Mouse (Mus musculus) splenic B cell, adult 2 months (primary cell): ENCODE results near the gene Trp53tg5.
A peak's percentile ranks its signal among the peaks of the same experiment; 100 is the strongest.

Experiments
- DNase-seq: peaks from one replicate; pipeline ENCODE4 v3.0.0-alpha.2; 2011; ENCODE audit warnings: low read depth, low spot score
- H3K27me3 ChIP-seq: 2 replicates; pipeline ENCODE4 v1.6.1; 2012; ENCODE audit warnings: mild to moderate bottlenecking, low read length, moderate library complexity, mixed read lengths; ENCODE audit not compliant: control insufficient read depth, poor library complexity, insufficient read depth, severe bottlenecking
- H3K36me3 ChIP-seq: 2 replicates; pipeline ENCODE4 v1.6.1; 2012; ENCODE audit warnings: mild to moderate bottlenecking, low read length, moderate library complexity, mixed read lengths; ENCODE audit not compliant: control insufficient read depth, poor library complexity, insufficient read depth, severe bottlenecking

The Trp53tg5 gene

GRCm38 (mm10) chr2:164448140-164448539, 25.4 kb downstream of the Trp53tg5 start:
- DNase-seq: no peak
- Histone ChIP-seq H3K27me3 (no peaks in the 10 kb centered on the region), H3K36me3 (no peaks in the 10 kb centered on the region)

GRCm38 (mm10) chr2:164446086-164446469, 27.4 kb downstream of the Trp53tg5 start:
- no peaks in the 10 kb centered on the region for H3K27me3 ChIP-seq
- no peaks in the 10 kb centered on the region for H3K36me3 ChIP-seq
- no peak for DNase-seq

- no peak for DNase-seq
- Histone ChIP-seq H3K36me3 (no peaks in the 10 kb centered on the region), H3K27me3 (no peaks in the 10 kb centered on the region)
Observed at GRCm38 (mm10) chr2:164445399-164446085, 28.0 kb downstream of the Trp53tg5 start.

- DNase-seq: no peak
- H3K36me3 ChIP-seq: no peaks in the 10 kb centered on the region
- H3K27me3 ChIP-seq: no peaks in the 10 kb centered on the region
Observed at GRCm38 (mm10) chr2:164444701-164445100, 28.8 kb downstream of the Trp53tg5 start.

- DNase-seq: no peak
- no peaks in the 10 kb centered on the region for H3K27me3 ChIP-seq
- no peaks in the 10 kb centered on the region for H3K36me3 ChIP-seq
Observed at GRCm38 (mm10) chr2:164443460-164444000, 30.0 kb downstream of the Trp53tg5 start, which contains the start of gene Sdc4. Gene Sdc4, minus strand, starts transcription at chr2:164443887.

GRCm38 (mm10) chr2:164443051-164443437, 30.5 kb downstream of the Trp53tg5 start:
- H3K36me3 ChIP-seq: no peaks in the 10 kb centered on the region
- no peaks in the 10 kb centered on the region for H3K27me3 ChIP-seq
- peak; percentile 86 for DNase-seq

GRCm38 (mm10) chr2:164442315-164443050, 31.0 kb downstream of the Trp53tg5 start:
- no peaks in the 10 kb centered on the region for H3K27me3 ChIP-seq
- DNase-seq: peak; percentile 30
- H3K36me3 ChIP-seq: no peaks in the 10 kb centered on the region

- no peak for DNase-seq
- no peaks in the 10 kb centered on the region for H3K36me3 ChIP-seq
- H3K27me3 ChIP-seq: no peaks in the 10 kb centered on the region
Observed at GRCm38 (mm10) chr2:164441731-164442130, 31.8 kb downstream of the Trp53tg5 start.

- Histone ChIP-seq H3K36me3 (no peaks in the 10 kb centered on the region), H3K27me3 (no peaks in the 10 kb centered on the region)
- DNase-seq: peak; percentile 87
Observed at GRCm38 (mm10) chr2:164441155-164441554, 32.4 kb downstream of the Trp53tg5 start.

- Histone ChIP-seq H3K36me3 (no peaks in the 10 kb centered on the region), H3K27me3 (no peaks in the 10 kb centered on the region)
- no peak for DNase-seq
Observed at GRCm38 (mm10) chr2:164440314-164440713, 33.2 kb downstream of the Trp53tg5 start.

GRCm38 (mm10) chr2:164439001-164439421, 34.5 kb downstream of the Trp53tg5 start:
- H3K36me3 ChIP-seq: no peaks in the 10 kb centered on the region
- H3K27me3 ChIP-seq: no peaks in the 10 kb centered on the region
- DNase-seq: no peak

- Histone ChIP-seq H3K36me3 (no peaks in the 10 kb centered on the region), H3K27me3 (no peaks in the 10 kb centered on the region)
- no peak for DNase-seq
Observed at GRCm38 (mm10) chr2:164438257-164438656, 35.3 kb downstream of the Trp53tg5 start.

GRCm38 (mm10) chr2:164437710-164438109, 35.8 kb downstream of the Trp53tg5 start:
- Histone ChIP-seq H3K27me3 (no peaks in the 10 kb centered on the region), H3K36me3 (no peaks in the 10 kb centered on the region)
- no peak for DNase-seq

- DNase-seq: no peak
- no peaks in the 10 kb centered on the region for H3K27me3 ChIP-seq
- H3K36me3 ChIP-seq: no peaks in the 10 kb centered on the region
Observed at GRCm38 (mm10) chr2:164436961-164437360, 36.6 kb downstream of the Trp53tg5 start.

- no peak for DNase-seq
- H3K36me3 ChIP-seq: no peaks in the 10 kb centered on the region
Observed at GRCm38 (mm10) chr2:164436215-164436913, 37.2 kb downstream of the Trp53tg5 start.

More at GRCm38 (mm10) chr2:164436215-164436913, 37.2 kb downstream of the Trp53tg5 start:
- no peaks in the 10 kb centered on the region for H3K27me3 ChIP-seq
